Mouse (Mus musculus): ENCODE data around the gene Zfp638. TPM values are rescaled to one million over a fixed set of nuclear protein-coding genes. Genes with fewer than 3 reads are reported as not detected.
"Not testable (repeated sequence)": the region's sequence is repeated elsewhere in the genome, so short reads cannot be mapped to it uniquely, and the experiment has no call there.

The Zfp638 gene
- polyA plus RNA-seq, 1 experiment from 2014 or later: 95.6 TPM

GRCm38 (mm10) chr6:84017392-84017791 lies 150.5 kb downstream of the Zfp638 start:
- Histone ChIP-seq H3K27me3 (peaks cover 27% of the 10 kb centered on the region), H3K36me3 (ENCODE audit: poor library complexity, severe bottlenecking) (no peaks in the 10 kb centered on the region), H3K9me3 (replicated peaks) (no peaks in the 10 kb centered on the region), H3K27ac (no peak overlapping the region), H3K4me1 (peaks cover 8% of the 10 kb centered on the region), H3K9ac (no peak overlapping the region), H3K4me3 (no peak overlapping the region), H3K4me2 (no peak overlapping the region)
- no peak for ATAC-seq
- WGBS: 60% methylated on average over 3 of the region's 3 CpGs

- 4% methylated on average over 28 of the region's 28 CpGs for WGBS
- H3K27me3 ChIP-seq: peaks cover 27% of the 10 kb centered on the region
- H3K9me3 ChIP-seq (replicated peaks): no peaks in the 10 kb centered on the region
- H3K36me3 ChIP-seq (ENCODE audit: poor library complexity, severe bottlenecking): no peaks in the 10 kb centered on the region
- H3K9ac ChIP-seq: peak overlapping the region; percentile 54
- H3K4me3 ChIP-seq: peak overlapping the region; percentile 33
- ATAC-seq: no peak
- H3K4me2 ChIP-seq: peak overlapping the region; percentile 67
- peaks cover 8% of the 10 kb centered on the region for H3K4me1 ChIP-seq
- no peak overlapping the region for H3K27ac ChIP-seq
Observed at GRCm38 (mm10) chr6:84018906-84019550, 152.1 kb downstream of the Zfp638 start.

- Histone ChIP-seq H3K27me3 (peaks cover 27% of the 10 kb centered on the region), H3K4me1 (peaks cover 8% of the 10 kb centered on the region), H3K9me3 (replicated peaks) (no peaks in the 10 kb centered on the region), H3K27ac (no peak overlapping the region), H3K4me3 (no peak overlapping the region), H3K9ac (no peak overlapping the region), H3K36me3 (ENCODE audit: poor library complexity, severe bottlenecking) (no peaks in the 10 kb centered on the region), H3K4me2 (no peak overlapping the region)
- no peak for ATAC-seq
- WGBS: 88% methylated on average over 4 of the region's 4 CpGs
Observed at GRCm38 (mm10) chr6:84020002-84020401, 153.1 kb downstream of the Zfp638 start.

GRCm38 (mm10) chr6:84021990-84022389 lies 155.1 kb downstream of the Zfp638 start:
- no peaks in the 10 kb centered on the region for H3K9me3 ChIP-seq (replicated peaks)
- H3K4me3 ChIP-seq: no peak overlapping the region
- no peaks in the 10 kb centered on the region for H3K36me3 ChIP-seq (ENCODE audit: poor library complexity, severe bottlenecking)
- WGBS: 75% methylated on average over 3 of the region's 3 CpGs
- no peak overlapping the region for H3K4me2 ChIP-seq
- ATAC-seq: no peak
- no peak overlapping the region for H3K27ac ChIP-seq
- peaks cover 27% of the 10 kb centered on the region for H3K27me3 ChIP-seq
- peaks cover 8% of the 10 kb centered on the region for H3K4me1 ChIP-seq
- no peak overlapping the region for H3K9ac ChIP-seq

- no peak overlapping the region for H3K9ac ChIP-seq
- ATAC-seq: no peak
- no peak overlapping the region for H3K4me2 ChIP-seq
- no peak overlapping the region for H3K27ac ChIP-seq
- H3K36me3 ChIP-seq (ENCODE audit: poor library complexity, severe bottlenecking): no peaks in the 10 kb centered on the region
- no peaks in the 10 kb centered on the region for H3K4me1 ChIP-seq
- no peaks in the 10 kb centered on the region for H3K9me3 ChIP-seq (replicated peaks)
- no peak overlapping the region for H3K4me3 ChIP-seq
- no peaks in the 10 kb centered on the region for H3K27me3 ChIP-seq
- 85% methylated on average over 3 of the region's 3 CpGs for WGBS
Observed at GRCm38 (mm10) chr6:84025636-84026035, 158.7 kb downstream of the Zfp638 start.

- Histone ChIP-seq H3K27ac (no peak overlapping the region), H3K9me3 (replicated peaks) (no peaks in the 10 kb centered on the region), H3K4me1 (no peaks in the 10 kb centered on the region), H3K4me3 (no peak overlapping the region), H3K36me3 (ENCODE audit: poor library complexity, severe bottlenecking) (no peaks in the 10 kb centered on the region), H3K4me2 (no peak overlapping the region), H3K9ac (no peak overlapping the region), H3K27me3 (no peaks in the 10 kb centered on the region)
- ATAC-seq: no peak
Observed at GRCm38 (mm10) chr6:84028791-84029190, 161.9 kb downstream of the Zfp638 start.

- no peak for ATAC-seq
- no peaks in the 10 kb centered on the region for H3K36me3 ChIP-seq (ENCODE audit: poor library complexity, severe bottlenecking)
- H3K4me2 ChIP-seq: no peak overlapping the region
- H3K9me3 ChIP-seq (replicated peaks): no peaks in the 10 kb centered on the region
- H3K27ac ChIP-seq: no peak overlapping the region
- 92% methylated on average over 7 of the region's 7 CpGs for WGBS
- H3K4me3 ChIP-seq: no peak overlapping the region
- H3K4me1 ChIP-seq: no peaks in the 10 kb centered on the region
- no peak overlapping the region for H3K9ac ChIP-seq
- no peaks in the 10 kb centered on the region for H3K27me3 ChIP-seq
Observed at GRCm38 (mm10) chr6:84029775-84030174, 162.9 kb downstream of the Zfp638 start.

- ATAC-seq; H3K27me3 ChIP-seq; H3K4me2 ChIP-seq; H3K9me3 ChIP-seq (replicated peaks); H3K9ac ChIP-seq; H3K27ac ChIP-seq; H3K4me3 ChIP-seq; H3K4me1 ChIP-seq; H3K36me3 ChIP-seq (ENCODE audit: poor library complexity, severe bottlenecking): not testable (repeated sequence)
- WGBS: 82% methylated on average over 5 of the region's 5 CpGs
Observed at GRCm38 (mm10) chr6:84032516-84032915, 165.6 kb downstream of the Zfp638 start.

Other genes with a start within 250 kb of the Zfp638 start
- gene Clec4f, start 210.9 kb upstream of the Zfp638 start, polyA plus RNA-seq (2015; fragmentation: Nextera tagmentation; extraction: Ambion mirVana): not detected in 2 replicates
- gene Cd207, start 189.3 kb upstream of the Zfp638 start, polyA plus RNA-seq (2015; fragmentation: Nextera tagmentation; extraction: Ambion mirVana): not detected in 2 replicates
- 0.19 TPM in 1 of 2 replicates, not detected in the other for gene Vax2, start 155.8 kb upstream of the Zfp638 start, polyA plus RNA-seq (2015; fragmentation: Nextera tagmentation; extraction: Ambion mirVana)
- gene Atp6v1b1, start 124.1 kb upstream of the Zfp638 start, polyA plus RNA-seq (2015; fragmentation: Nextera tagmentation; extraction: Ambion mirVana): 0.19 TPM in 1 of 2 replicates, not detected in the other
- gene Ankrd53, start 104.5 kb upstream of the Zfp638 start, polyA plus RNA-seq (2015; fragmentation: Nextera tagmentation; extraction: Ambion mirVana): 0.13 and 0.28 TPM in 2 replicates
- gene Tex261, start 91.3 kb upstream of the Zfp638 start, polyA plus RNA-seq (2015; fragmentation: Nextera tagmentation; extraction: Ambion mirVana): 66.0 and 77.5 TPM in 2 replicates
- gene Nagk, start 72.1 kb upstream of the Zfp638 start, polyA plus RNA-seq (2015; fragmentation: Nextera tagmentation; extraction: Ambion mirVana): 64.9 and 72.8 TPM in 2 replicates
- 30.0 and 39.5 TPM in 2 replicates for gene Paip2b, start 35.4 kb upstream of the Zfp638 start, polyA plus RNA-seq (2015; fragmentation: Nextera tagmentation; extraction: Ambion mirVana)
- 1.3 and 2.1 TPM in 2 replicates for gene Dysf, start 141.5 kb downstream of the Zfp638 start, polyA plus RNA-seq (2015; fragmentation: Nextera tagmentation; extraction: Ambion mirVana)

Measured in forebrain, embryonic 13.5 days (tissue).